Mouse (Mus musculus) cerebellum, adult 2 months (tissue): ENCODE data around the gene Vps13c.

Experiments used
- CTCF ChIP-seq: fragments of 200-500 bp; IDR thresholded peaks from 2 replicates; pipeline ENCODE4 v1.5.1; 2011; ENCODE audit warnings: low read depth, mild to moderate bottlenecking, control low read depth, low read length, moderate library complexity, borderline replicate concordance; ENCODE audit not compliant: insufficient read depth
- POLR2A ChIP-seq: fragments of 200-500 bp; IDR thresholded peaks from 2 replicates; pipeline ENCODE4 v1.6.1; 2011; ENCODE audit warnings: low read length, control low read depth, borderline replicate concordance; ENCODE audit not compliant: insufficient read depth

DNA sequence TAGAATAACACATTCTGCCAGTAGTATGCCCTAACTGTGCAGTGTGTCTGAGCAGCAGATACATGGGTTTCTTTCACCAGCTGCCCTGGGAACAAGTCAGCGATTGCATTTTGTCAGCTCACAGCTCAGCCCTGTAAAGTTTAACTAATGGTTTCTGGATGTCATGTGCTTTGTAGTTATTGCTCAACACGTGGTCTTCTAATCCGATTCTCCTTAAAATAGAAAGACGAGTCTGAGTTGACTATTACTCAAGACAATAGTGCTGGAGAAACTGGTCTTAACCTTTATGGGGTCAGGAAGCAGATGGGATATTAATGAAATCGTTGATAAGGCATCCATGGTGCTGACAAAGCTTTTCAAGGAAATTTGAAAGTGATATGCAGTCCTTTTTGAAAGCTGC lies 2.6 kb downstream of the Vps13c start:
- TF ChIP-seq POLR2A = no peak
- no peak for TF ChIP-seq CTCF
